ENCODE assay signal across 9 mouse cellular contexts in the genomic region with DNA sequence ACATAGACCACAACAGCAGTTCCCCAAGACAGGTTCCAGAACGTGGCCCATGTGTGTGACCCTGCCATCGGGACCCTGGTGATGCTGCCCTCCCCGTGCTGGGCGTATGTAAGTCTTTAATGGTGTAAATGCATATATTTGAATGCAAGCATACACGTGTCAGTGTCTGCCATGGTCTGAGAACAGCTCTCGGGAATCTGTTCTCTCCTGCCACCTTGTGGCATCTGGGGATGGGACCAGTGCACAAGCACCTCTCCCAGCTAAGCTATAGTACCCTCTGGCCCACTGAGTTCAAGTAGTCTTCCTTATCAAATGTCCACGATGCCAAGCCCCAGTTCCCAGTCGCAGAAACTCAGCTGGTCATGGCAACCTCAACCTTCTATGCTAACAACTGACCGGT. TPM values are rescaled to one million over a fixed set of nuclear protein-coding genes. Genes with fewer than 3 reads are reported as not detected.
DNase-seq lines count a peak whose midpoint lies in the region; ATAC-seq and TF ChIP-seq lines count a peak whose summit lies in the region.
"Had no signal": no experiment of that assay in that cellular context is flagged by ENCODE, and none has a peak within 500 bp of the region (broad histone marks: within the 10 kb centered on the region; RNA-seq: fewer than 3 reads in every experiment).

No protein-coding gene starts in this region.

- H3K9me3 ChIP-seq in intestine, postnatal 0 days (ENCODE audit: control insufficient read depth) = no peaks in the 10 kb centered on the region
- H3K9me3 ChIP-seq in liver, embryonic 12.5 days (replicated peaks) = no peaks in the 10 kb centered on the region
- no peaks in the 10 kb centered on the region for H3K9me3 ChIP-seq in neural tube, embryonic 12.5 days

- 41% methylated on average over 9 of the region's 9 CpGs for WGBS in intestine, postnatal 0 days
- WGBS in liver, embryonic 12.5 days (ENCODE audit: insufficient replicate concordance) = 43% methylated on average over 9 of the region's 9 CpGs
- WGBS in neural tube, embryonic 12.5 days = 49% methylated on average over 9 of the region's 9 CpGs

- no peaks in the 10 kb centered on the region for H3K27me3 ChIP-seq in intestine, postnatal 0 days (replicated peaks; ENCODE audit: control insufficient read depth, insufficient read depth, low read length)
- H3K27me3 ChIP-seq in liver, embryonic 12.5 days (replicated peaks) = no peaks in the 10 kb centered on the region
- H3K27me3 ChIP-seq in neural tube, embryonic 12.5 days (replicated peaks) = no peaks in the 10 kb centered on the region

- no peak overlapping the region for H3K4me2 ChIP-seq in intestine, postnatal 0 days (replicated peaks; ENCODE audit: low read depth)
- no peak overlapping the region for H3K4me2 ChIP-seq in liver, embryonic 12.5 days
- no peak overlapping the region for H3K4me2 ChIP-seq in neural tube, embryonic 12.5 days (replicated peaks)

- no peaks in the 10 kb centered on the region for H3K4me1 ChIP-seq in intestine, postnatal 0 days (replicated peaks; ENCODE audit: control insufficient read depth, insufficient read depth, low read length)
- no peaks in the 10 kb centered on the region for H3K4me1 ChIP-seq in liver, embryonic 12.5 days
- no peaks in the 10 kb centered on the region for H3K4me1 ChIP-seq in neural tube, embryonic 12.5 days

- peak; percentile 31 to 40 for DNase-seq in urinary bladder, adult 18-20 months (ENCODE audit: low spot score in 2 of 2)
- DNase-seq in urinary bladder, postnatal 10 days (ENCODE audit: low spot score) = no peak
- DNase-seq in cerebellum, adult 18-20 months = peak; percentile 84 to 87
- peak; percentile 63 for DNase-seq in forelimb bud, embryonic 11.5 days (ENCODE audit: low read depth, low spot score)
- peak; percentile 33 to 45 for DNase-seq in thymus, postnatal 36 days

- no peak overlapping the region for H3K9ac ChIP-seq in intestine, postnatal 0 days (ENCODE audit: low read depth, low read length)
- H3K9ac ChIP-seq in liver, embryonic 12.5 days = no peak overlapping the region
- no peak overlapping the region for H3K9ac ChIP-seq in neural tube, embryonic 12.5 days

- peak; percentile 63; the same call in 1 of the 2 replicates for ATAC-seq in intestine, postnatal 0 days
- peak; percentile 62; the same call in 1 of the 2 replicates for ATAC-seq in liver, embryonic 12.5 days
- peak; percentile 87 for ATAC-seq in neural tube, embryonic 12.5 days (ENCODE audit: low FRiP score, low read depth)

- H3K36me3 ChIP-seq in intestine, postnatal 0 days (ENCODE audit: control insufficient read depth, insufficient read depth) = peaks cover 68% of the 10 kb centered on the region
- peaks cover 43% of the 10 kb centered on the region for H3K36me3 ChIP-seq in liver, embryonic 12.5 days
- H3K36me3 ChIP-seq in neural tube, embryonic 12.5 days = peaks cover 32% of the 10 kb centered on the region

- peak; percentile 84 for TF ChIP-seq CTCF in intestine, postnatal 0 days (IDR thresholded peaks at IDR 0.05; ENCODE audit: low read depth)

- H3K27ac ChIP-seq in intestine, postnatal 0 days (ENCODE audit: low read depth, low read length) = no peak overlapping the region
- no peak overlapping the region for H3K27ac ChIP-seq in liver, embryonic 12.5 days
- no peak overlapping the region for H3K27ac ChIP-seq in neural tube, embryonic 12.5 days

- no peak overlapping the region for H3K4me3 ChIP-seq in intestine, postnatal 0 days (ENCODE audit: low read depth, low read length)
- H3K4me3 ChIP-seq in liver, embryonic 12.5 days = no peak overlapping the region
- H3K4me3 ChIP-seq in neural tube, embryonic 12.5 days = no peak overlapping the region
- H3K4me3 ChIP-seq: myocyte had no signal

RNA-seq across cellular contexts. Expression of gene Fbrsl1, which starts 19.3 kb away (rescaled TPM):
- 7.6 and 8.2 TPM in 2 replicates for polyA plus RNA-seq in intestine, postnatal 0 days (2015; fragmentation: Nextera tagmentation; extraction: Ambion mirVana)
- 9.8 TPM in 2 replicates for polyA plus RNA-seq in liver, embryonic 12.5 days (2016; fragmentation: Nextera tagmentation; extraction: Ambion mirVana)
- 33.9 and 41.7 TPM in 2 replicates for polyA plus RNA-seq in neural tube, embryonic 12.5 days (2016; fragmentation: Nextera tagmentation; extraction: Ambion mirVana)
